Mouse (Mus musculus): ENCODE measurements around the gene Esp3.
"Not testable (repeated sequence)": the region's sequence is repeated elsewhere in the genome, so short reads cannot be mapped to it uniquely, and the experiment has no call there.

GRCm38 (mm10) chr17:40662118-40662679, 30.3 kb downstream of the Esp3 start:
- TF ChIP-seq CTCF (IDR thresholded peaks at IDR 0.05; ENCODE audit: borderline replicate concordance, insufficient read depth, low read depth, low read length); POLR2A (IDR thresholded peaks at IDR 0.05; ENCODE audit: borderline replicate concordance, insufficient read depth, low read length): not testable (repeated sequence)
